Mouse (Mus musculus) small intestine, adult 2 months (tissue): Measurements from ENCODE around the gene Entpd3. TPM values are rescaled to one million over a fixed set of nuclear protein-coding genes. Genes with fewer than 3 reads are reported as not detected.

Experiments used
- H3K27ac ChIP-seq: fragments of 200-500 bp; 2 replicates; pipeline ENCODE4 v1.5.1; 2012; ENCODE audit warnings: low read depth, low read length, control low read depth, inconsistent platforms; ENCODE audit not compliant: insufficient read depth
- H3K27me3 ChIP-seq: fragments of 200-500 bp; 2 replicates; pipeline ENCODE4 v1.6.1; 2012; ENCODE audit warnings: mild to moderate bottlenecking, moderate library complexity, low read length, inconsistent platforms; ENCODE audit not compliant: control insufficient read depth, insufficient read depth
- H3K36me3 ChIP-seq: fragments of 200-500 bp; 2 replicates; pipeline ENCODE4 v1.6.1; 2012; ENCODE audit warnings: mild to moderate bottlenecking, low read length, control low read depth, inconsistent platforms; ENCODE audit not compliant: control insufficient read depth, insufficient read depth
- H3K4me1 ChIP-seq: fragments of 200-500 bp; 2 replicates; pipeline ENCODE4 v1.6.1; 2012; ENCODE audit warnings: low read length, inconsistent platforms, mixed read lengths; ENCODE audit not compliant: control insufficient read depth, insufficient read depth, insufficient read length
- H3K4me3 ChIP-seq: fragments of 200-500 bp; 2 replicates; pipeline ENCODE4 v1.5.1; 2012; ENCODE audit warnings: low read depth, mild to moderate bottlenecking, control low read depth, inconsistent platforms, low read length, moderate library complexity
- CTCF ChIP-seq: fragments of 200-500 bp; IDR thresholded peaks from 2 replicates; pipeline ENCODE4 v1.5.1; 2012; ENCODE audit warnings: low read depth, mild to moderate bottlenecking, control low read depth, inconsistent platforms, low read length, moderate library complexity, mixed read lengths; ENCODE audit not compliant: insufficient replicate concordance, insufficient read length; ENCODE audit errors: extremely low read depth
- POLR2A ChIP-seq: fragments of 200-500 bp; IDR thresholded peaks from 2 replicates; pipeline ENCODE4 v1.6.1; 2012; ENCODE audit warnings: low read depth, mild to moderate bottlenecking, control low read depth, inconsistent platforms, low read length, moderate library complexity
- WGBS: fragments of 180-500 bp; shearing (Covaris S2); methylation state at CpG from one replicate; pipeline ENCODE4 v1.1.7; 2018; 5-methylcytosine and 5-hydroxymethylcytosine counted together
- polyA plus RNA-seq: library from polyadenylated mRNA; depleted of rRNA; stranded (reverse); fragments of >200 nt; gene quantifications from 2 replicates; pipeline ENCODE4 v1.2.3, GENCODE M21; 2012

Entpd3 gene
- polyA plus RNA-seq, 1 experiment: 1.2 TPM

DNA sequence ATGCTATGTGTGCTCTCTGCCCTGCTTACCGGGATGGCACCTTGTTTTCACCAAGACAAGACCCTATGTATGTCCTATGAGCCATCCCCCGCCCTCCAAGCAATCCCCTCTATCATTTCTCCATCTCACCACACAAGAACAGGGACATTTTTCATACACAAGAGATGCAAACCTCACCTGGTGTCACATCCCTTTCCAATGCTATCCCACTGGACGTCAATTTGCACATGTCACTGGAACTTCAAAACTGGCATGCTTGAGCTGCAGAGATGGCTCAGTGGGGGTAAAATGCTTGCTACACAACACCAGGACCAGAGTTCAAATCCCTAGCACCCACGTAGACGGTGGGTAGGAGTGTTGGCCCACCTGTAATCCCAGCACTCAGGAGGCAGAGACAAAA, 41.6 kb upstream of the Entpd3 start:
- Histone ChIP-seq H3K4me3 (no peak overlapping the region), H3K27me3 (no peaks in the 10 kb centered on the region), H3K27ac (no peak overlapping the region), H3K36me3 (peaks cover 12% of the 10 kb centered on the region), H3K4me1 (no peaks in the 10 kb centered on the region; the same call in 1 of the 2 replicates)
- WGBS: 91% methylated on average over 5 of the region's 5 CpGs
- TF ChIP-seq CTCF (no peak), POLR2A (no peak)

GRCm38 (mm10) chr9:120501191-120501902, 38.3 kb upstream of the Entpd3 start:
- 36% methylated on average over 10 of the region's 10 CpGs for WGBS

DNA sequence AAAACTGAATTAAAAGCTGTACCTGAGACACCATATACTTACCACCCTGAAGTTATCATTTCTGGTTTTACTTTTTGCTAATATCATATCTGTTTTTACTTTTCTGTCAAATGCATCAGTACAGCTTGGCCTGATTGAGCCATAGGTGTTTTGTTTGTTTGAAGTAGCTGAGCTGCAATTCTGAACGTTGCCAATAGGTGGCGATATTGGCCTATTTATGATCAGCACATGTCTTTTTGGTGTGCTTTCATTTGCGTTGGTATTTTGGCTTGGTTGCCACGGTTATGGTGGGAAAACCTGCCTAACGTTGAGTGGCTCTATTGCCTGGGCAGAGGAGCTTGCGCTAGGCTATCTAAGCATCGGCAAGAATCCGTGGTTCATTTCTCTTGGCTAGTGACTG, 37.6 kb upstream of the Entpd3 start:
- Histone ChIP-seq H3K27ac (no peak overlapping the region), H3K27me3 (no peaks in the 10 kb centered on the region), H3K36me3 (no peaks in the 10 kb centered on the region), H3K4me3 (no peak overlapping the region), H3K4me1 (no peaks in the 10 kb centered on the region)
- peak; percentile 44; the same call in 1 of the 2 replicates for TF ChIP-seq CTCF
- TF ChIP-seq POLR2A: no peak
- WGBS: 4% methylated on average over 8 of the region's 8 CpGs

More at GRCm38 (mm10) chr9:120501191-120501902, 38.3 kb upstream of the Entpd3 start:
- Histone ChIP-seq H3K4me1 (no peaks in the 10 kb centered on the region), H3K27ac (no peak overlapping the region), H3K36me3 (no peaks in the 10 kb centered on the region), H3K27me3 (no peaks in the 10 kb centered on the region), H3K4me3 (no peak overlapping the region)
- TF ChIP-seq POLR2A (no peak), CTCF (0 out of 2 replicates have a peak, but pooled peaks have one; percentile 4)

DNA sequence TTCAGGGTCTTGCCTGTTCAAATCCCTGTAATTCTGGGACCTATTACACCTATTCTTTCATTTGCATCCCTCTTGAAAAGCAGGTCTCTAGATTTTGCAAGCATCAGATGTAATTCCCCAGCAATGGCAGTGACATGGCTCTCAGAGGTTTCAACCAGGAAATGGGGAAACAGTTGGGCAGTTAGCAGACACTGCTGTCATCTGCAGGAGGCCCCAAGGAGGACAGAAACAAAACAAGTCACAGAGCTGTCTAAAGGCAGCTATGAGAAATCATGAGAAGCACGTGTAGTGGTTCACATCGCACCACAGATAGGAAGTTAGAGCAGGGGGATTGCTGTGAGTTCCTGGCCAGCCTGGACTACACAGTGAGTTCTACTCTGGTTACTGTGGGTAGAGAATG, 35.2 kb upstream of the Entpd3 start:
- no peak overlapping the region for H3K4me3 ChIP-seq
- no peaks in the 10 kb centered on the region for H3K4me1 ChIP-seq
- TF ChIP-seq CTCF (no peak), POLR2A (no peak)
- H3K27ac ChIP-seq: no peak overlapping the region
- H3K36me3 ChIP-seq: no peaks in the 10 kb centered on the region
- WGBS: 77% methylated on average over 2 of the region's 2 CpGs
- H3K27me3 ChIP-seq: no peaks in the 10 kb centered on the region

DNA sequence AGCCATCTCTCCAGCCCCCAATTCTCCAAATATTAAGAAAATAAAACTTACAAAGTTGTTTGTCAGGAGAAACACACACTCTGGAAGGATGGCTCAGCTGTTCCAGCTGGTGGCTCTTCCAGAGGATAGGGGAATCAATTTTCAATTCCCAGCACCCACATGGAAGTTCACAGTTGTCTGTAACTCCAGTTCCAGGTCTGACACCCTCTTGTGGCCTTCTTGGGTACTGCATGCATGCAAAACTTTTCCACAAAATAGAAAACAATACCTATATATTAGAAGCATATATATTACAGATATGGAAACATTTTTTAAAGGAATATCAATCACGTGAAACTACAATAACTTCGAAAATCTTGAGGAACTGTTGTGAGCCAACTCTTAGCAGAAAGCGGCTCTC, 27.8 kb upstream of the Entpd3 start:
- Histone ChIP-seq H3K27me3 (no peaks in the 10 kb centered on the region), H3K27ac (no peak overlapping the region), H3K4me1 (no peaks in the 10 kb centered on the region), H3K4me3 (no peak overlapping the region), H3K36me3 (no peaks in the 10 kb centered on the region)
- TF ChIP-seq POLR2A (no peak), CTCF (peak; percentile 35; the same call in 1 of the 2 replicates)
- WGBS: 79% methylated on average over 3 of the region's 3 CpGs

DNA sequence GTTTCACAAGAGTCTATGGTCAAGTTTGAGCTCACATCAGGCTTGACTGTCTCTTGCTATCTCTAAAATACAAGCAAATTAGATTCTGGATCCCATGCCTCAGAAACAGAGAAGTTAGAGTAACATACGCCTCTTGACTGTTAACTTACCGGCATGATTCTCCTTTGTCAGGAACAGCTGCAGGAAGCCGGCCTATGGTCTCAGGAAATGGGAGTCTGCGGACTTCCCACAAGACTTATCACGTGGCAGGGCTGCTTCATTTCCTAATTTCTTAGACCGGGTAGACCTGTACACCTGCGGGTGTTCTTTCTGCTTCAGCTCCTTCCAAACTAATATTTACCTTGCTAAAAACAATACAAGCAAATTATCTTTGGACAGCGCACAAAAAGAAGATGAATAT, 22.9 kb upstream of the Entpd3 start:
- H3K36me3 ChIP-seq: no peaks in the 10 kb centered on the region
- TF ChIP-seq CTCF: no peak
- no peak for TF ChIP-seq POLR2A
- H3K27me3 ChIP-seq: no peaks in the 10 kb centered on the region
- no peak overlapping the region for H3K27ac ChIP-seq
- H3K4me3 ChIP-seq: no peak overlapping the region
- 70% methylated on average over 8 of the region's 8 CpGs for WGBS
- H3K4me1 ChIP-seq: no peaks in the 10 kb centered on the region

- WGBS: 64% methylated on average over 3 of the region's 3 CpGs
- no peak overlapping the region for H3K27ac ChIP-seq
- no peaks in the 10 kb centered on the region for H3K4me1 ChIP-seq
- H3K27me3 ChIP-seq: no peaks in the 10 kb centered on the region
- TF ChIP-seq CTCF (no peak), POLR2A (no peak)
- no peak overlapping the region for H3K4me3 ChIP-seq
- H3K36me3 ChIP-seq: no peaks in the 10 kb centered on the region
Observed at GRCm38 (mm10) chr9:120518946-120519345, 20.7 kb upstream of the Entpd3 start.
